Mouse (Mus musculus) heart, adult 8-10 months (tissue): ENCODE measurements at regions not wholly inside any gene's neighbourhood (a gene's known extent, or its start where the extent isn't known, plus 50 kb on each side); places are given as distances from the start of the nearest gene placed in this dataset.

Source experiments
- DNase-seq: peaks from one replicate; pipeline ENCODE4 v3.0.0; 2022; ENCODE audit warnings: low spot score

- DNase-seq: no peak
These were observed 523.7 kb downstream of the Tbc1d22a start for GRCm38 (mm10) chr15:86737945-86738344.

GRCm38 (mm10) chr15:86738356-86738755, 524.1 kb downstream of the Tbc1d22a start:
- DNase-seq: no peak

- no peak for DNase-seq
These were observed 524.5 kb downstream of the Tbc1d22a start for GRCm38 (mm10) chr15:86738776-86739175.

- no peak for DNase-seq
These were observed 537.3 kb downstream of the Tbc1d22a start for GRCm38 (mm10) chr15:86751436-86752136.

GRCm38 (mm10) chr15:86763581-86764375, 549.5 kb downstream of the Tbc1d22a start:
- no peak for DNase-seq

- no peak for DNase-seq
These were observed 553.4 kb downstream of the Tbc1d22a start for GRCm38 (mm10) chr15:86767623-86768022.

GRCm38 (mm10) chr15:86773041-86773440, 558.8 kb downstream of the Tbc1d22a start:
- no peak for DNase-seq

GRCm38 (mm10) chr15:86777998-86778397, 563.7 kb downstream of the Tbc1d22a start:
- no peak for DNase-seq

- DNase-seq: no peak
These were observed 566.9 kb downstream of the Tbc1d22a start for GRCm38 (mm10) chr15:86781160-86781559.

GRCm38 (mm10) chr15:86794716-86795115, 580.5 kb downstream of the Tbc1d22a start:
- DNase-seq: no peak

- DNase-seq: no peak
These were observed 584.4 kb downstream of the Tbc1d22a start for GRCm38 (mm10) chr15:86798474-86799178.

- peak; percentile 13 for DNase-seq
These were observed 593.2 kb downstream of the Tbc1d22a start for GRCm38 (mm10) chr15:86807296-86808080.

GRCm38 (mm10) chr15:86811821-86812220, 597.6 kb downstream of the Tbc1d22a start:
- no peak for DNase-seq

- no peak for DNase-seq
These were observed 600.7 kb downstream of the Tbc1d22a start for GRCm38 (mm10) chr15:86814808-86815421.

GRCm38 (mm10) chr15:86835996-86836395, 621.7 kb downstream of the Tbc1d22a start:
- DNase-seq: no peak

- no peak for DNase-seq
These were observed 638.1 kb downstream of the Tbc1d22a start for GRCm38 (mm10) chr15:86852161-86852870.

GRCm38 (mm10) chr15:86858356-86858906, 644.2 kb downstream of the Tbc1d22a start:
- no peak for DNase-seq

- DNase-seq: no peak
These were observed 661.6 kb downstream of the Tbc1d22a start for GRCm38 (mm10) chr15:86875721-86876309.

- no peak for DNase-seq
These were observed 647.1 kb upstream of the Fam19a5 start for GRCm38 (mm10) chr15:86896974-86897373.

- DNase-seq: no peak
These were observed 644.1 kb upstream of the Fam19a5 start for GRCm38 (mm10) chr15:86899961-86900360.
